Mouse (Mus musculus): ENCODE results near the gene E2f8. TPM values are rescaled to one million over a fixed set of nuclear protein-coding genes. Genes with fewer than 3 reads are reported as not detected.

Gene E2f8
- polyA plus RNA-seq, 1 experiment: 36.3 TPM

DNA sequence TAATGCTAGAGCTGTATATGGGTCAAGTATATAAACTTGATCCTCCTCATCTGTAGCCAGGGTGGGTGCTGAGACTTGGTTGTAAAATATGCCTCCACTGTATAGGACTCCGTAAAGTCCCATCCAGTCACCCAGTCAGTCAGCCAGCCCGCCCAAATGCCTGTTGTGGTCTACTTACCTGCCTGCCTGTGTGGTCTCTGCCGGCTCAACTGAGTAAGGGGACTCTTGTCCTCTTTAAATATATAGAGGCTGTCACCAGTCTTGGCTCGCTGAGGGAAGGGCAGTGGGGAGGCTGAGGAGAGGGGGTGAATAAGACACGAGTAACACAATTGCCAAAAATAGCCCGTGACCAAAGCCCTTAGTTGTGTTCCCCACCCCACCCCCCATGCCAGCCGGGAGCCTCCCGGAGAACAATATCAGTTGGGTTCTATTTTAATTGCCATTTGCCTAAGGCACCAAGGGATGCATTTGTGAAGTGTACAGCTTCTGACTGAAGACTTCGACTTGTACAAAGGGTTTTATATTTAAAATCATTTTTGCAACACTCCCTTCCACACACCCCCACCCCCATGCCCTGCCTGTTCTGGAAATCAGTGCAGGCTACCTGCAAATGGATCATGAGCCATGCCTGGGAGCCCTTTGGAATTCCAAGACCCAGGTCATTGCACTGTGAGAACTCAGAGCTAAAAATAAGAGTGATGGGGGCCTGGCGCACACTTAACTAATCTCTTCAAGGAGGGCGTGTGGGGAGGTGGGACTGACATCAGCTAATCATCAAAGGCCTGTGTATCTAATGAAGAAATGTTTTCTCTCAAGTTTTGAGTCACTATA lies 33.4 kb downstream of the E2f8 start, which contains the start of gene Csrp3:
Gene Csrp3 (minus strand): TSS at position 214 of the 831 bp plus-strand sequence.
- Histone ChIP-seq H3K27ac (ENCODE audit: control insufficient read depth, insufficient read depth, low read depth, low read length, poor library complexity) (no peak within 1 kb of the TSS), H3K4me1 (ENCODE audit: control insufficient read depth, insufficient read depth, low read length) (no peaks in the 10 kb centered on the region), H3K4me3 (replicated peaks; ENCODE audit: control insufficient read depth, low read depth, low read length) (no peak within 1 kb of the TSS)
- TF ChIP-seq CTCF (IDR thresholded peaks at IDR 0.05; ENCODE audit: control insufficient read depth, insufficient read depth, low read length) (no peak), POLR2A (IDR thresholded peaks at IDR 0.05; ENCODE audit: borderline replicate concordance, control insufficient read depth, low read depth, low read length) (no peak)
- 75% methylated on average over 11 of the region's 11 CpGs for WGBS

DNA sequence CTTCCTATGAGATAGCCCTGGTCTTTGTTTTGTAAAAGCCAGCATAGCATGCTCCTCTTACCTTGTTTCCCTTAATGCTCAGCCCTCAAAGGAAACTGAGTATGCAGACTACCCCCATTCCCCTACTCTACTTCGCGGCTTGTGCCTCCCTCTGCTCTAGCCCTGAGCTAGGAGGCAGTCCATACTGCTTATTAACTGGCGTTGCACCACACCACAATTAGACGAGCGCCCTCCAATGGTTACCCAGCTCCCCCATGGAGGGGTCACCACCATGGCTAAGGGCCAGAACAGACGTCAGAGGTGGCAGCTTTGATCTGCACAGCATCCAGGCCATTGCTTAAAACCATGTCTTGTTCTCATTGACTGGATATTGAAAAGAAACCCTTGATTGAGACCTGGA lies 34.6 kb downstream of the E2f8 start:
- Histone ChIP-seq H3K27ac (ENCODE audit: control insufficient read depth, insufficient read depth, low read depth, low read length, poor library complexity) (no peak overlapping the region), H3K4me1 (ENCODE audit: control insufficient read depth, insufficient read depth, low read length) (no peaks in the 10 kb centered on the region), H3K4me3 (replicated peaks; ENCODE audit: control insufficient read depth, low read depth, low read length) (no peak overlapping the region)
- TF ChIP-seq CTCF (IDR thresholded peaks at IDR 0.05; ENCODE audit: control insufficient read depth, insufficient read depth, low read length) (no peak), POLR2A (IDR thresholded peaks at IDR 0.05; ENCODE audit: borderline replicate concordance, control insufficient read depth, low read depth, low read length) (no peak)
- 71% methylated on average over 6 of the region's 6 CpGs for WGBS

GRCm38 (mm10) chr7:48845213-48845973 lies 36.0 kb downstream of the E2f8 start:
- TF ChIP-seq POLR2A (IDR thresholded peaks at IDR 0.05; ENCODE audit: borderline replicate concordance, control insufficient read depth, low read depth, low read length) (no peak), CTCF (IDR thresholded peaks at IDR 0.05; ENCODE audit: control insufficient read depth, insufficient read depth, low read length) (no peak)
- Histone ChIP-seq H3K4me3 (replicated peaks; ENCODE audit: control insufficient read depth, low read depth, low read length) (no peak overlapping the region), H3K27ac (ENCODE audit: control insufficient read depth, insufficient read depth, low read depth, low read length, poor library complexity) (no peak overlapping the region), H3K4me1 (ENCODE audit: control insufficient read depth, insufficient read depth, low read length) (no peaks in the 10 kb centered on the region)
- 89% methylated on average over 12 of the region's 12 CpGs for WGBS

DNA sequence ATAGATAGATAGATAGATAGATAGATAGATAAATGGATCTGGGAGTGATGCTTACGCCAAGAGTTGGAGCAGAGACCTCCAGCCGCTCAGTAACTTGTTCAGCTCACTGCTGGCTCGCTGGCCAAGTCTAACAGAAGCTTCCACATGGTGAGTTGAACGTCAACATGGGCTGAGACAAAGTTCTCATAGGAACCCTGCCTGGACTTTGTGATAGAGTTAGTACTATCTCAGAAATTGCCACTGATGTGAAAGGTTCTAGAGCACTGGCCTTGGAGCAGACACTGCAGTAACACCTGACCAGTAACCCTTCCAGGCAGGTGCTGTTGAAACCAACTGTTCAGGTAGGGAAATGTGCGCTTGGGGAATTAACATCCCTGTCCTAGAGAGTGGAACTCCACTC lies 37.9 kb downstream of the E2f8 start:
- 90% methylated on average over 5 of the region's 5 CpGs for WGBS
- TF ChIP-seq CTCF (IDR thresholded peaks at IDR 0.05; ENCODE audit: control insufficient read depth, insufficient read depth, low read length): no peak
- no peak for TF ChIP-seq POLR2A (IDR thresholded peaks at IDR 0.05; ENCODE audit: borderline replicate concordance, control insufficient read depth, low read depth, low read length)
- H3K4me1 ChIP-seq (ENCODE audit: control insufficient read depth, insufficient read depth, low read length): no peaks in the 10 kb centered on the region
- H3K4me3 ChIP-seq (replicated peaks; ENCODE audit: control insufficient read depth, low read depth, low read length): no peak overlapping the region
- no peak overlapping the region for H3K27ac ChIP-seq (ENCODE audit: control insufficient read depth, insufficient read depth, low read depth, low read length, poor library complexity)

DNA sequence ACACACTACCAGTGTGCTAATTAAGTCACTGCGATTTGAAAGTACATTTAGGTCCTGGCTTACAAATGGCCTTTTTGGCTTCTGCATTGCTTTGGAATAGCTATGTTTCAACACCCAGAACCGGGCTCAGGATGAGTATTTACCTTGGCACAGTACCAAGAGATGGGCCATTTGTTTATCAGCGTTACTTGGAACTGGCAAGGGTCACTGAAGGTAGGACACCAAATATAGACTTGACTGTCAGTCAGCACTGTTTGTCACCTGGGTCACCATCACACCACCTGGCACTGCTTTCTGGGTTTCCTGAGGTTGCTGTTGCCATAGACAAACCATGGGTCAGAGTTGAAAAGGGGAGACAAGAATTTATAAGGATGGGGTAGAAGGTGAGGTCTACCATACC lies 39.0 kb downstream of the E2f8 start:
- TF ChIP-seq POLR2A (IDR thresholded peaks at IDR 0.05; ENCODE audit: borderline replicate concordance, control insufficient read depth, low read depth, low read length) (no peak), CTCF (IDR thresholded peaks at IDR 0.05; ENCODE audit: control insufficient read depth, insufficient read depth, low read length) (no peak)
- no peak overlapping the region for H3K4me3 ChIP-seq (replicated peaks; ENCODE audit: control insufficient read depth, low read depth, low read length)
- H3K27ac ChIP-seq (ENCODE audit: control insufficient read depth, insufficient read depth, low read depth, low read length, poor library complexity): no peak overlapping the region
- WGBS: 76% methylated on average over 3 of the region's 3 CpGs
- no peaks in the 10 kb centered on the region for H3K4me1 ChIP-seq (ENCODE audit: control insufficient read depth, insufficient read depth, low read length)

GRCm38 (mm10) chr7:48841538-48841937 lies 39.9 kb downstream of the E2f8 start:
- 78% methylated on average over 4 of the region's 4 CpGs for WGBS
- TF ChIP-seq POLR2A (IDR thresholded peaks at IDR 0.05; ENCODE audit: borderline replicate concordance, control insufficient read depth, low read depth, low read length) (no peak), CTCF (IDR thresholded peaks at IDR 0.05; ENCODE audit: control insufficient read depth, insufficient read depth, low read length) (no peak)
- no peak overlapping the region for H3K4me3 ChIP-seq (replicated peaks; ENCODE audit: control insufficient read depth, low read depth, low read length)
- no peak overlapping the region for H3K27ac ChIP-seq (ENCODE audit: control insufficient read depth, insufficient read depth, low read depth, low read length, poor library complexity)
- H3K4me1 ChIP-seq (ENCODE audit: control insufficient read depth, insufficient read depth, low read length): no peaks in the 10 kb centered on the region

- no peaks in the 10 kb centered on the region for H3K4me1 ChIP-seq (ENCODE audit: control insufficient read depth, insufficient read depth, low read length)
- no peak overlapping the region for H3K27ac ChIP-seq (ENCODE audit: control insufficient read depth, insufficient read depth, low read depth, low read length, poor library complexity)
- TF ChIP-seq POLR2A (IDR thresholded peaks at IDR 0.05; ENCODE audit: borderline replicate concordance, control insufficient read depth, low read depth, low read length) (no peak), CTCF (IDR thresholded peaks at IDR 0.05; ENCODE audit: control insufficient read depth, insufficient read depth, low read length) (no peak)
- no peak overlapping the region for H3K4me3 ChIP-seq (replicated peaks; ENCODE audit: control insufficient read depth, low read depth, low read length)
- WGBS: 89% methylated on average over 2 of the region's 2 CpGs
These were observed 40.9 kb downstream of the E2f8 start for GRCm38 (mm10) chr7:48840545-48840944.

DNA sequence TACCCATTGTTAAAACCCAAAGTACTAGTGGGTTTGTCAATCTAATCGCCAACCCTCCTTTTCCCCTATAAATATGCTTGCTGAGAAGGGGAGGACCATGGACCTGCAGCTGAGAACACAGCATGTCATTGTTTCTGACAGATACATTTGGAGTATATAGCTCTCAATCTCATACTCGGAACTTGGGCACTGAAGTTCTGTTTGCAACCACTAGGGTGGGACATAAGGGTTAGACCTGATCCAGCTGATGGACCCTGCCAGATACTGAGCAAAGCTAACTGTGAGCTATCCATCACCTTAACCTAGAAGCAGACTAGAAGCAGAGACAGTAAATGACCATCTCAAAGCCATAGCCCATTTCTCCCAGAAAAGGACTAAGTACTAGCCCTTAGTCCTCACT lies 43.0 kb downstream of the E2f8 start:
- TF ChIP-seq POLR2A (IDR thresholded peaks at IDR 0.05; ENCODE audit: borderline replicate concordance, control insufficient read depth, low read depth, low read length) (no peak), CTCF (IDR thresholded peaks at IDR 0.05; ENCODE audit: control insufficient read depth, insufficient read depth, low read length) (no peak)
- WGBS: 51% methylated on average over 2 of the region's 2 CpGs
- Histone ChIP-seq H3K4me1 (ENCODE audit: control insufficient read depth, insufficient read depth, low read length) (no peaks in the 10 kb centered on the region), H3K4me3 (replicated peaks; ENCODE audit: control insufficient read depth, low read depth, low read length) (no peak overlapping the region), H3K27ac (ENCODE audit: control insufficient read depth, insufficient read depth, low read depth, low read length, poor library complexity) (no peak overlapping the region)

Measured in bone marrow, adult 2 months (tissue).